Mouse (Mus musculus) heart, embryonic 11.5 days (tissue): Measurements from ENCODE around the gene Gstp2. TPM values are rescaled to one million over a fixed set of nuclear protein-coding genes. Genes with fewer than 3 reads are reported as not detected.

ENCODE experiments used
- ATAC-seq: fragments of 200-750 bp; cut with Nextera tagmentation; replicated peaks from 2 replicates; pipeline ENCODE4 v1.8.0; 2017; ENCODE audit warnings: moderate library complexity; ENCODE audit not compliant: insufficient number of reproducible peaks, low FRiP score, low TSS enrichment
- H3K27ac ChIP-seq: fragments of 300-500 bp; sonication (generic); 2 replicates; pipeline ENCODE4 v1.5.1; 2014; ENCODE audit warnings: mild to moderate bottlenecking, low read depth, low read length
- H3K27me3 ChIP-seq: fragments of 300-500 bp; sonication (generic); 2 replicates; pipeline ENCODE4 v1.6.1; 2014; ENCODE audit warnings: mild to moderate bottlenecking, low read length, mixed read lengths; ENCODE audit not compliant: control insufficient read depth, insufficient read depth
- H3K36me3 ChIP-seq: fragments of 300-500 bp; sonication (generic); 2 replicates; pipeline ENCODE4 v1.6.1; 2014; ENCODE audit warnings: mild to moderate bottlenecking, low read length, moderate library complexity, mixed read lengths; ENCODE audit not compliant: control insufficient read depth, insufficient read depth
- H3K4me1 ChIP-seq: fragments of 300-500 bp; sonication (generic); 2 replicates; pipeline ENCODE4 v1.6.1; 2014; ENCODE audit warnings: low read length; ENCODE audit not compliant: control insufficient read depth, insufficient read depth
- H3K4me2 ChIP-seq: fragments of 300-500 bp; sonication (generic); 2 replicates; pipeline ENCODE4 v1.6.1; 2014; ENCODE audit warnings: mild to moderate bottlenecking, moderate library complexity
- H3K4me3 ChIP-seq: fragments of 300-500 bp; sonication (generic); 2 replicates; pipeline ENCODE4 v1.5.1; 2014; ENCODE audit warnings: low read depth, low read length
- H3K9ac ChIP-seq: fragments of 300-500 bp; sonication (generic); 2 replicates; pipeline ENCODE4 v1.6.1; 2014; ENCODE audit warnings: mild to moderate bottlenecking, low read depth, low read length, moderate library complexity
- H3K9me3 ChIP-seq: fragments of 300-500 bp; sonication (generic); replicated peaks from 2 replicates; pipeline ENCODE4 v1.6.1; 2016; ENCODE audit warnings: low read length; ENCODE audit not compliant: control insufficient read depth
- WGBS: fragments of 180-500 bp; shearing (Covaris S2); extraction: QIAGEN DNeasy Blood & Tissue Kit; methylation state at CpG from one replicate; pipeline ENCODE4 v1.1.7; 2014; ENCODE audit not compliant: insufficient replicate concordance; 5-methylcytosine and 5-hydroxymethylcytosine counted together
- polyA plus RNA-seq: library from polyadenylated mRNA; unstranded; fragments of >200 nt; fragmentation: Nextera tagmentation; extraction: Ambion mirVana; gene quantifications from 2 replicates; pipeline ENCODE4 v1.2.1, GENCODE M21; 2014

Gstp2 gene
- polyA plus RNA-seq, 1 experiment from 2014 or later, result 3.4 TPM

GRCm38 (mm10) chr19:3996106-3996505 lies 49.7 kb downstream of the Gstp2 start:
- no peak overlapping the region for H3K27ac ChIP-seq
- ATAC-seq, result no peak
- 66% methylated on average over 7 of the region's 7 CpGs for WGBS

GRCm38 (mm10) chr19:3995505-3995904 lies 50.3 kb downstream of the Gstp2 start:
- WGBS, result 81% methylated on average over 3 of the region's 3 CpGs
- ATAC-seq, result no peak

More at GRCm38 (mm10) chr19:3996106-3996505, 49.7 kb downstream of the Gstp2 start:
- no peaks in the 10 kb centered on the region for H3K9me3 ChIP-seq
- H3K27me3 ChIP-seq, result no peaks in the 10 kb centered on the region; the same call in 1 of the 2 replicates
- no peak overlapping the region for H3K4me3 ChIP-seq
- H3K9ac ChIP-seq, result no peak overlapping the region
- no peaks in the 10 kb centered on the region for H3K36me3 ChIP-seq
- H3K4me2 ChIP-seq, result no peak overlapping the region
- peaks cover 5% of the 10 kb centered on the region for H3K4me1 ChIP-seq

DNA sequence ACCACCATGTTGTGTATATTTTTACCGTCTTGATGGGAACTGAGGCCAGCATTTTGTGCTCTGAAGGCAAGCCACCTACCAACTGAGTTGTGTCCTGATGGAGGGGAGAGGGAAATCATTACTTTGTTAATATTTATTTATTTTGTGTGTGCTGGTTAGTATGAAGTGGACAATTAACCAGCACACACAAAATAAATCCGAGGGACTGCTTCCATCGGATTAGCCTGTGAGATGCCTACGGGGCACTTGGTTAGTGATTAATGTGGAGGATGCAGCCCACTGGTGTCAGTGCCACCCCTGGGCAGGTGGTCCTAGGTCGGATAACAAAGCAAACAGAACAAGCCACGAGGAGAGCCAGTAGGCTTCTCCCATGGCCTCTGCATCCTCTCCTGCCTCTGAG lies 50.9 kb downstream of the Gstp2 start:
- Histone ChIP-seq H3K27ac (no peak overlapping the region), H3K9me3 (no peaks in the 10 kb centered on the region), H3K9ac (no peak overlapping the region), H3K4me3 (no peak overlapping the region), H3K4me1 (0 out of 2 replicates have a peak, but pooled peaks cover 3% of the 10 kb centered on the region), H3K36me3 (no peaks in the 10 kb centered on the region), H3K27me3 (no peaks in the 10 kb centered on the region; the same call in 1 of the 2 replicates), H3K4me2 (no peak overlapping the region)
- no peak for ATAC-seq
- 66% methylated on average over 6 of the region's 6 CpGs for WGBS

More at GRCm38 (mm10) chr19:3995505-3995904, 50.3 kb downstream of the Gstp2 start:
- Histone ChIP-seq H3K36me3 (no peaks in the 10 kb centered on the region), H3K9me3 (no peaks in the 10 kb centered on the region), H3K27me3 (no peaks in the 10 kb centered on the region; the same call in 1 of the 2 replicates), H3K4me1 (0 out of 2 replicates have a peak, but pooled peaks cover 3% of the 10 kb centered on the region), H3K4me3 (no peak overlapping the region), H3K27ac (no peak overlapping the region), H3K9ac (no peak overlapping the region), H3K4me2 (no peak overlapping the region)

GRCm38 (mm10) chr19:3992416-3992815 lies 53.4 kb downstream of the Gstp2 start, which contains the start of gene Tbx10:
TSS of gene Tbx10 (plus strand) at chr19:3992752.
- H3K9me3 ChIP-seq, result 0 out of 2 replicates have a peak, but pooled peaks cover 2% of the 10 kb centered on the region
- no peak within 1 kb of the TSS for H3K4me2 ChIP-seq
- 37% methylated on average over 5 of the region's 5 CpGs for WGBS
- ATAC-seq, result no peak
- no peaks in the 10 kb centered on the region for H3K4me1 ChIP-seq
- 0 out of 2 replicates have a peak within 1 kb of the TSS, but pooled peaks have one; percentile 2 for H3K9ac ChIP-seq
- no peak within 1 kb of the TSS for H3K4me3 ChIP-seq
- H3K27me3 ChIP-seq, result no peaks in the 10 kb centered on the region; the same call in 1 of the 2 replicates
- peaks cover 3% of the 10 kb centered on the region; the same call in 1 of the 2 replicates for H3K36me3 ChIP-seq
- H3K27ac ChIP-seq, result no peak within 1 kb of the TSS

GRCm38 (mm10) chr19:3991966-3992365 lies 53.9 kb downstream of the Gstp2 start:
- WGBS, result 79% methylated on average over 3 of the region's 3 CpGs

GRCm38 (mm10) chr19:3991562-3991961 lies 54.3 kb downstream of the Gstp2 start:
- ATAC-seq, result no peak
- H3K36me3 ChIP-seq, result peaks cover 3% of the 10 kb centered on the region; the same call in 1 of the 2 replicates
- H3K4me2 ChIP-seq, result no peak overlapping the region
- H3K4me1 ChIP-seq, result peaks cover 5% of the 10 kb centered on the region
- H3K9me3 ChIP-seq, result 0 out of 2 replicates have a peak, but pooled peaks cover 2% of the 10 kb centered on the region
- no peak overlapping the region for H3K4me3 ChIP-seq
- 89% methylated on average over 3 of the region's 3 CpGs for WGBS
- no peaks in the 10 kb centered on the region; the same call in 1 of the 2 replicates for H3K27me3 ChIP-seq
- no peak overlapping the region for H3K9ac ChIP-seq
- no peak overlapping the region for H3K27ac ChIP-seq

More at GRCm38 (mm10) chr19:3991966-3992365, 53.9 kb downstream of the Gstp2 start:
- no peak overlapping the region for H3K4me3 ChIP-seq
- peaks cover 3% of the 10 kb centered on the region; the same call in 1 of the 2 replicates for H3K36me3 ChIP-seq
- H3K9ac ChIP-seq, result no peak overlapping the region
- no peak overlapping the region for H3K4me2 ChIP-seq
- H3K4me1 ChIP-seq, result peaks cover 1% of the 10 kb centered on the region
- H3K27ac ChIP-seq, result no peak overlapping the region
- 0 out of 2 replicates have a peak, but pooled peaks cover 2% of the 10 kb centered on the region for H3K9me3 ChIP-seq
- no peaks in the 10 kb centered on the region; the same call in 1 of the 2 replicates for H3K27me3 ChIP-seq
- ATAC-seq, result no peak

DNA sequence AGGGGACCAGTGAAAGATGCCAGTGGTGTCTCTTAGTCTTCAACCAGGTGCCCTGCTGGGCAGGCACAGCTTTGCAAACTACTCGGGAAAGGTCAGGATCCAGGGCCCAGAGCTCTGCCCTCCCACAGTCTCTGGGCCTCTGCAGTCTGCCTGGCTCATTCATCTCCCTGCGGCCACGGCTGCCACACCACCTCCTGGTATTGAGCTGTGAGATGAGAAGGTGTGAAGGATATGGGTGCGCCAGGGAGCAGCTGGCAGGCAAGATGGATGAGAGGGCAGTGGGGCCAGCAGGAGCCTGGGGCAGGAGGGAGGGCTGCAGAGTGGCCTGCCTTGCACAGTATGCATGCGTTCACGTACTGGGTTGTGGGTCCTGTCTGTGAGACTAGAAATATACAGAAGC lies 55.0 kb downstream of the Gstp2 start:
- H3K27me3 ChIP-seq, result no peaks in the 10 kb centered on the region; the same call in 1 of the 2 replicates
- 51% methylated on average over 6 of the region's 6 CpGs for WGBS
- peak overlapping the region; percentile 8; the same call in 1 of the 2 replicates for H3K9ac ChIP-seq
- H3K4me2 ChIP-seq, result no peak overlapping the region
- H3K27ac ChIP-seq, result no peak overlapping the region
- no peak for ATAC-seq
- no peak overlapping the region for H3K4me3 ChIP-seq
- peaks cover 12% of the 10 kb centered on the region for H3K4me1 ChIP-seq
- H3K9me3 ChIP-seq, result 0 out of 2 replicates have a peak, but pooled peaks cover 2% of the 10 kb centered on the region
- H3K36me3 ChIP-seq, result peaks cover 3% of the 10 kb centered on the region; the same call in 1 of the 2 replicates
